Mouse (Mus musculus) intestine, embryonic 15.5 days (tissue): ENCODE results near the gene Fcho1. TPM values are rescaled to one million over a fixed set of nuclear protein-coding genes. Genes with fewer than 3 reads are reported as not detected.

Experiments
- ATAC-seq: fragments of 200-750 bp; cut with Nextera tagmentation; 2 replicates; pipeline ENCODE4 v1.8.0; 2017; ENCODE audit warnings: moderate TSS enrichment, moderate library complexity
- H3K27ac ChIP-seq: fragments of 300-500 bp; sonication (generic); 2 replicates; pipeline ENCODE4 v1.5.1; 2015; ENCODE audit warnings: mild to moderate bottlenecking, inconsistent platforms
- H3K27me3 ChIP-seq: fragments of 300-500 bp; sonication (generic); replicated peaks from 2 replicates; pipeline ENCODE4 v1.6.1; 2015; ENCODE audit warnings: inconsistent platforms
- H3K36me3 ChIP-seq: fragments of 300-500 bp; sonication (generic); 2 replicates; pipeline ENCODE4 v1.6.1; 2015; ENCODE audit warnings: inconsistent platforms
- H3K4me1 ChIP-seq: fragments of 300-500 bp; sonication (generic); replicated peaks from 2 replicates; pipeline ENCODE4 v1.6.1; 2015; ENCODE audit warnings: inconsistent platforms
- H3K4me2 ChIP-seq: fragments of 300-500 bp; sonication (generic); replicated peaks from 2 replicates; pipeline ENCODE4 v1.6.1; 2015; ENCODE audit warnings: mild to moderate bottlenecking, inconsistent platforms
- H3K4me3 ChIP-seq: fragments of 300-500 bp; sonication (generic); replicated peaks from 2 replicates; pipeline ENCODE4 v1.5.1; 2015; ENCODE audit warnings: inconsistent platforms
- H3K9ac ChIP-seq: fragments of 300-500 bp; sonication (generic); 2 replicates; pipeline ENCODE4 v1.6.1; 2015; ENCODE audit warnings: inconsistent platforms
- H3K9me3 ChIP-seq: fragments of 300-500 bp; sonication (generic); 2 replicates; pipeline ENCODE4 v1.6.1; 2016; ENCODE audit warnings: inconsistent platforms
- WGBS: fragments of 180-500 bp; shearing (Covaris S2); methylation state at CpG from one replicate; pipeline ENCODE4 v1.1.7; 2015; 5-methylcytosine and 5-hydroxymethylcytosine counted together
- polyA plus RNA-seq: library from polyadenylated mRNA; unstranded; fragments of >200 nt; fragmentation: Nextera tagmentation; extraction: Ambion mirVana; gene quantifications from 2 replicates; pipeline ENCODE4 v1.2.1, GENCODE M21; 2015

Fcho1 gene
- polyA plus RNA-seq, 1 experiment from 2014 or later: 5.3 TPM

- no peak overlapping the region for H3K27ac ChIP-seq
- H3K36me3 ChIP-seq: no peaks in the 10 kb centered on the region
- no peak overlapping the region for H3K9ac ChIP-seq
- peak overlapping the region; percentile 18 for H3K4me3 ChIP-seq
- H3K4me2 ChIP-seq: peak overlapping the region; percentile 59
- peak; percentile 79 for ATAC-seq
- 4% methylated on average over 22 of the region's 22 CpGs for WGBS
- H3K4me1 ChIP-seq: peaks cover 22% of the 10 kb centered on the region; the same call in 1 of the 2 replicates
- H3K27me3 ChIP-seq: peaks cover 24% of the 10 kb centered on the region
- no peaks in the 10 kb centered on the region for H3K9me3 ChIP-seq
Measured at GRCm38 (mm10) chr8:71665331-71666130, 60.0 kb downstream of the Fcho1 start.

- Histone ChIP-seq H3K4me3 (no peak overlapping the region), H3K9me3 (no peaks in the 10 kb centered on the region), H3K4me2 (peak overlapping the region; percentile 35; the same call in 1 of the 2 replicates), H3K27ac (no peak overlapping the region), H3K4me1 (peaks cover 6% of the 10 kb centered on the region), H3K36me3 (no peaks in the 10 kb centered on the region), H3K27me3 (peaks cover 55% of the 10 kb centered on the region), H3K9ac (no peak overlapping the region)
- 9% methylated on average over 36 of the region's 36 CpGs for WGBS
- ATAC-seq: peak; percentile 41
Measured at GRCm38 (mm10) chr8:71660325-71661120, 65.0 kb downstream of the Fcho1 start.

- WGBS: 73% methylated on average over 1 of the region's 1 CpGs
- Histone ChIP-seq H3K9ac (no peak overlapping the region), H3K4me3 (no peak overlapping the region), H3K27ac (no peak overlapping the region), H3K4me2 (no peak overlapping the region), H3K9me3 (no peaks in the 10 kb centered on the region), H3K27me3 (peaks cover 63% of the 10 kb centered on the region), H3K36me3 (no peaks in the 10 kb centered on the region), H3K4me1 (peaks cover 9% of the 10 kb centered on the region)
- ATAC-seq: no peak
Measured at GRCm38 (mm10) chr8:71659751-71660150, 65.8 kb downstream of the Fcho1 start.

- H3K27ac ChIP-seq: no peak overlapping the region
- H3K4me1 ChIP-seq: peaks cover 14% of the 10 kb centered on the region
- ATAC-seq: 0 out of 2 replicates have a peak, but pooled peaks have one; percentile 15
- peaks cover 69% of the 10 kb centered on the region for H3K27me3 ChIP-seq
- no peaks in the 10 kb centered on the region for H3K9me3 ChIP-seq
- 22% methylated on average over 17 of the region's 17 CpGs for WGBS
- no peak overlapping the region for H3K9ac ChIP-seq
- no peak overlapping the region for H3K4me3 ChIP-seq
- H3K36me3 ChIP-seq: no peaks in the 10 kb centered on the region
- H3K4me2 ChIP-seq: no peak overlapping the region
Measured at GRCm38 (mm10) chr8:71658515-71659049, 66.9 kb downstream of the Fcho1 start.

Other genes starting within 250 kb of the Fcho1 start
- 1.4 TPM in 2 replicates for gene Ano8, start 239.8 kb downstream of the Fcho1 start, polyA plus RNA-seq
- 13.6 and 16.3 TPM in 2 replicates for gene Gtpbp3, start 237.6 kb downstream of the Fcho1 start, polyA plus RNA-seq
- gene Plvap, start 214.0 kb downstream of the Fcho1 start, polyA plus RNA-seq: 76.8 and 79.2 TPM in 2 replicates
- 0.32 and 0.43 TPM in 2 replicates for gene Ccdc194, start 200.0 kb downstream of the Fcho1 start, polyA plus RNA-seq
- gene Bst2, start 188.3 kb downstream of the Fcho1 start, polyA plus RNA-seq: 43.0 and 45.5 TPM in 2 replicates
- 103 and 115 TPM in 2 replicates for gene Mvb12a, start 182.8 kb downstream of the Fcho1 start, polyA plus RNA-seq
- gene Tmem221, start 166.8 kb downstream of the Fcho1 start, polyA plus RNA-seq: 2.1 and 2.8 TPM in 2 replicates
- 0.06 TPM in 1 of 2 replicates, not detected in the other for gene Nxnl1, start 159.1 kb downstream of the Fcho1 start, polyA plus RNA-seq
- gene Slc27a1, start 156.8 kb downstream of the Fcho1 start, polyA plus RNA-seq: 23.3 and 25.1 TPM in 2 replicates
- 241 and 243 TPM in 2 replicates for gene Pgls, start 133.5 kb downstream of the Fcho1 start, polyA plus RNA-seq
- gene Fam129c, start 128.1 kb downstream of the Fcho1 start, polyA plus RNA-seq: 2.9 and 3.6 TPM in 2 replicates
- 70.8 and 73.5 TPM in 2 replicates for gene Colgalt1, start 114.7 kb downstream of the Fcho1 start, polyA plus RNA-seq
- gene Unc13a, start 54.0 kb downstream of the Fcho1 start, polyA plus RNA-seq: 1.3 and 1.5 TPM in 2 replicates
- 9.0 and 9.2 TPM in 2 replicates for gene Jak3, start 49.4 kb downstream of the Fcho1 start, polyA plus RNA-seq
- gene Insl3, start 36.5 kb downstream of the Fcho1 start, polyA plus RNA-seq: 1.2 and 1.9 TPM in 2 replicates
- gene B3gnt3, start 23.9 kb downstream of the Fcho1 start, polyA plus RNA-seq: 16.0 and 17.0 TPM in 2 replicates
- gene Zfp709, start 156.3 kb upstream of the Fcho1 start, polyA plus RNA-seq: 4.2 and 5.4 TPM in 2 replicates
- 3.8 and 4.4 TPM in 2 replicates for gene Zfp882, start 182.9 kb upstream of the Fcho1 start, polyA plus RNA-seq
- 18.4 and 20.0 TPM in 2 replicates for gene Zfp617, start 182.9 kb upstream of the Fcho1 start, polyA plus RNA-seq
- 20.7 and 23.3 TPM in 2 replicates for gene Zfp961, start 225.3 kb upstream of the Fcho1 start, polyA plus RNA-seq